Mouse (Mus musculus): ENCODE data around the gene Rab22a. TPM values are rescaled to one million over a fixed set of nuclear protein-coding genes. Genes with fewer than 3 reads are reported as not detected.
A peak's percentile ranks its signal among the peaks of the same experiment; 100 is the strongest.
"Not testable (repeated sequence)": the region's sequence is repeated elsewhere in the genome, so short reads cannot be mapped to it uniquely, and the experiment has no call there.

Gene Rab22a
- 26.1 and 32.6 TPM in 2 replicates for polyA plus RNA-seq (2012; ENCODE audit: insufficient read depth, insufficient read length, missing spikeins)

- peaks cover 14% of the 10 kb centered on the region for H3K4me1 ChIP-seq (ENCODE audit: control insufficient read depth, insufficient read depth, low read length)
- TF ChIP-seq POLR2A (IDR thresholded peaks at IDR 0.05; ENCODE audit: borderline replicate concordance, low read depth, low read length) (peak; percentile 95), CTCF (IDR thresholded peaks at IDR 0.05; ENCODE audit: low read depth, low read length) (no peak; the same call in 1 of the 2 replicates)
- peak within 1 kb of the TSS; percentile 40 for H3K27ac ChIP-seq (ENCODE audit: insufficient read depth, low read depth, low read length)
These were observed at the start of gene Rab22a for GRCm38 (mm10) chr2:173659057-173659925. Rab22a (plus strand) TSS chr2:173659760.

GRCm38 (mm10) chr2:173615378-173616081, 44.0 kb upstream of the Rab22a start:
- no peak overlapping the region for H3K27ac ChIP-seq (ENCODE audit: insufficient read depth, low read depth, low read length)
- H3K4me1 ChIP-seq (ENCODE audit: control insufficient read depth, insufficient read depth, low read length) = peaks cover 12% of the 10 kb centered on the region
- no peak overlapping the region for H3K4me3 ChIP-seq (ENCODE audit: insufficient read depth, low read length)
- TF ChIP-seq POLR2A (IDR thresholded peaks at IDR 0.05; ENCODE audit: borderline replicate concordance, low read depth, low read length) = no peak
- TF ChIP-seq CTCF (IDR thresholded peaks at IDR 0.05; ENCODE audit: low read depth, low read length) = no peak

More at GRCm38 (mm10) chr2:173659057-173659925, at the start of gene Rab22a:
- peak within 1 kb of the TSS; percentile 87 for H3K4me3 ChIP-seq (ENCODE audit: insufficient read depth, low read length)

- no peak for TF ChIP-seq POLR2A (IDR thresholded peaks at IDR 0.05; ENCODE audit: borderline replicate concordance, low read depth, low read length)
- TF ChIP-seq CTCF (IDR thresholded peaks at IDR 0.05; ENCODE audit: low read depth, low read length) = no peak
- no peak overlapping the region for H3K4me3 ChIP-seq (ENCODE audit: insufficient read depth, low read length)
- H3K4me1 ChIP-seq (ENCODE audit: control insufficient read depth, insufficient read depth, low read length) = peaks cover 14% of the 10 kb centered on the region
- peak overlapping the region; percentile 51 for H3K27ac ChIP-seq (ENCODE audit: insufficient read depth, low read depth, low read length)
These were observed 43.4 kb upstream of the Rab22a start for GRCm38 (mm10) chr2:173616156-173616555.

- Histone ChIP-seq H3K4me1 (ENCODE audit: control insufficient read depth, insufficient read depth, low read length) (peaks cover 14% of the 10 kb centered on the region), H3K4me3 (ENCODE audit: insufficient read depth, low read length) (no peak overlapping the region), H3K27ac (ENCODE audit: insufficient read depth, low read depth, low read length) (no peak overlapping the region)
- TF ChIP-seq CTCF (IDR thresholded peaks at IDR 0.05; ENCODE audit: low read depth, low read length) (no peak), POLR2A (IDR thresholded peaks at IDR 0.05; ENCODE audit: borderline replicate concordance, low read depth, low read length) (no peak)
These were observed 40.4 kb upstream of the Rab22a start for GRCm38 (mm10) chr2:173619132-173619531.

GRCm38 (mm10) chr2:173620645-173621044, 38.9 kb upstream of the Rab22a start:
- Histone ChIP-seq H3K4me1 (ENCODE audit: control insufficient read depth, insufficient read depth, low read length) (peaks cover 14% of the 10 kb centered on the region), H3K27ac (ENCODE audit: insufficient read depth, low read depth, low read length) (no peak overlapping the region), H3K4me3 (ENCODE audit: insufficient read depth, low read length) (no peak overlapping the region)
- TF ChIP-seq CTCF (IDR thresholded peaks at IDR 0.05; ENCODE audit: low read depth, low read length) (peak; percentile 28; the same call in 1 of the 2 replicates), POLR2A (IDR thresholded peaks at IDR 0.05; ENCODE audit: borderline replicate concordance, low read depth, low read length) (no peak)

GRCm38 (mm10) chr2:173622173-173622601, 37.4 kb upstream of the Rab22a start:
- Histone ChIP-seq H3K4me1 (ENCODE audit: control insufficient read depth, insufficient read depth, low read length) (peaks cover 6% of the 10 kb centered on the region), H3K27ac (ENCODE audit: insufficient read depth, low read depth, low read length) (no peak overlapping the region), H3K4me3 (ENCODE audit: insufficient read depth, low read length) (no peak overlapping the region)
- TF ChIP-seq CTCF (IDR thresholded peaks at IDR 0.05; ENCODE audit: low read depth, low read length) (no peak), POLR2A (IDR thresholded peaks at IDR 0.05; ENCODE audit: borderline replicate concordance, low read depth, low read length) (no peak)

- TF ChIP-seq CTCF (IDR thresholded peaks at IDR 0.05; ENCODE audit: low read depth, low read length) = no peak
- TF ChIP-seq POLR2A (IDR thresholded peaks at IDR 0.05; ENCODE audit: borderline replicate concordance, low read depth, low read length) = no peak
- Histone ChIP-seq H3K27ac (ENCODE audit: insufficient read depth, low read depth, low read length) (no peak overlapping the region), H3K4me3 (ENCODE audit: insufficient read depth, low read length) (no peak overlapping the region)
These were observed 34.9 kb upstream of the Rab22a start for GRCm38 (mm10) chr2:173624667-173625066.

GRCm38 (mm10) chr2:173625786-173626185, 33.8 kb upstream of the Rab22a start:
- no peak overlapping the region for H3K27ac ChIP-seq (ENCODE audit: insufficient read depth, low read depth, low read length)
- H3K4me1 ChIP-seq (ENCODE audit: control insufficient read depth, insufficient read depth, low read length) = no peaks in the 10 kb centered on the region
- TF ChIP-seq POLR2A (IDR thresholded peaks at IDR 0.05; ENCODE audit: borderline replicate concordance, low read depth, low read length) (no peak), CTCF (IDR thresholded peaks at IDR 0.05; ENCODE audit: low read depth, low read length) (no peak)
- H3K4me3 ChIP-seq (ENCODE audit: insufficient read depth, low read length) = no peak overlapping the region

More at GRCm38 (mm10) chr2:173624667-173625066, 34.9 kb upstream of the Rab22a start:
- H3K4me1 ChIP-seq (ENCODE audit: control insufficient read depth, insufficient read depth, low read length) = peaks cover 3% of the 10 kb centered on the region

- H3K4me1 ChIP-seq (ENCODE audit: control insufficient read depth, insufficient read depth, low read length); H3K27ac ChIP-seq (ENCODE audit: insufficient read depth, low read depth, low read length): not testable (repeated sequence)
These were observed 25.5 kb upstream of the Rab22a start for GRCm38 (mm10) chr2:173634106-173634505.

GRCm38 (mm10) chr2:173641370-173641769, 18.2 kb upstream of the Rab22a start:
- H3K4me3 ChIP-seq (ENCODE audit: insufficient read depth, low read length) = no peak overlapping the region
- H3K27ac ChIP-seq (ENCODE audit: insufficient read depth, low read depth, low read length) = no peak overlapping the region
- TF ChIP-seq CTCF (IDR thresholded peaks at IDR 0.05; ENCODE audit: low read depth, low read length) = no peak
- TF ChIP-seq POLR2A (IDR thresholded peaks at IDR 0.05; ENCODE audit: borderline replicate concordance, low read depth, low read length) = no peak
- H3K4me1 ChIP-seq (ENCODE audit: control insufficient read depth, insufficient read depth, low read length) = no peaks in the 10 kb centered on the region

More at GRCm38 (mm10) chr2:173634106-173634505, 25.5 kb upstream of the Rab22a start:
- not testable (repeated sequence) for H3K4me3 ChIP-seq (ENCODE audit: insufficient read depth, low read length)

All from bone marrow macrophage, adult 2 months (primary cell).